Mouse (Mus musculus) myocyte (in vitro differentiated cells): ENCODE measurements at regions not wholly inside any gene's neighbourhood (a gene's known extent, or its start where the extent isn't known, plus 50 kb on each side); places are given as distances from the start of the nearest gene placed in this dataset.
A peak's percentile ranks its signal among the peaks of the same experiment; 100 is the strongest.

ENCODE experiments used
- H3K27me3 ChIP-seq: one replicate; pipeline ENCODE4 v1.6.1; 2011; ENCODE audit not compliant: control insufficient read depth, insufficient read depth, insufficient read length
- H3K36me3 ChIP-seq: one replicate; pipeline ENCODE4 v1.6.1; 2011; ENCODE audit not compliant: control insufficient read depth, insufficient read depth
- H3K4me2 ChIP-seq: one replicate; pipeline ENCODE4 v1.6.1; 2011; ENCODE audit warnings: low read depth, control low read depth
- H3K4me3 ChIP-seq: one replicate; pipeline ENCODE4 v1.5.1; 2011; ENCODE audit warnings: mild to moderate bottlenecking, control low read depth, moderate library complexity
- H3K79me2 ChIP-seq: one replicate; pipeline ENCODE4 v1.6.1; 2011; ENCODE audit not compliant: control insufficient read depth, insufficient read depth
- H3ac ChIP-seq: one replicate; pipeline ENCODE4 v1.6.1; 2011; ENCODE audit not compliant: control insufficient read depth, insufficient read length
- CEBPB ChIP-seq: IDR thresholded peaks from 2 replicates; pipeline ENCODE4 v1.6.1; 2011; ENCODE audit warnings: mild to moderate bottlenecking, moderate library complexity; ENCODE audit not compliant: poor library complexity, insufficient read depth, severe bottlenecking
- E2F4 ChIP-seq: IDR thresholded peaks from one replicate; pipeline ENCODE4 v1.6.1; 2011; ENCODE audit warnings: mild to moderate bottlenecking, control low read depth, moderate library complexity; ENCODE audit not compliant: insufficient read depth
- MAX ChIP-seq: IDR thresholded peaks from one replicate; pipeline ENCODE4 v1.6.1; 2011; ENCODE audit warnings: low read depth, mild to moderate bottlenecking, control low read depth
- MYOD1 ChIP-seq, 3 experiments: IDR thresholded peaks; one replicate each; pipeline ENCODE4 v1.6.1; 2011; ENCODE audit warnings: control low read depth in 2 of 3, low read depth in 2 of 3, mild to moderate bottlenecking in 2 of 3, moderate library complexity in 1 of 3; ENCODE audit not compliant: insufficient read length in 2 of 3, control insufficient read depth in 1 of 3
- MYOG ChIP-seq, 3 experiments: IDR thresholded peaks; one replicate each; pipeline ENCODE4 v1.6.1; 2011; ENCODE audit warnings: control low read depth in 2 of 3, low read depth in 2 of 3, mild to moderate bottlenecking in 2 of 3; ENCODE audit not compliant: insufficient read length in 2 of 3, control insufficient read depth in 1 of 3, insufficient read depth in 1 of 3
- POLR2A ChIP-seq: IDR thresholded peaks from one replicate; pipeline ENCODE4 v1.6.1; 2011; ENCODE audit warnings: low read depth, mild to moderate bottlenecking, control low read depth, moderate library complexity; ENCODE audit not compliant: insufficient read length
- POLR2AphosphoS2 ChIP-seq: IDR thresholded peaks from one replicate; pipeline ENCODE4 v1.6.1; 2011; ENCODE audit warnings: low read depth, control low read depth; ENCODE audit not compliant: insufficient read length
- REST ChIP-seq: IDR thresholded peaks from one replicate; pipeline ENCODE4 v1.6.1; 2011; ENCODE audit warnings: mild to moderate bottlenecking, control low read depth, moderate library complexity; ENCODE audit not compliant: insufficient read depth, insufficient read length
- SRF ChIP-seq: IDR thresholded peaks from one replicate; pipeline ENCODE4 v1.6.1; 2011; ENCODE audit warnings: low read depth; ENCODE audit not compliant: control insufficient read depth, insufficient read length
- TCF12 ChIP-seq: IDR thresholded peaks from one replicate; pipeline ENCODE4 v1.6.1; 2011; ENCODE audit warnings: mild to moderate bottlenecking, control low read depth; ENCODE audit not compliant: poor library complexity, insufficient read depth, severe bottlenecking
- TCF3 ChIP-seq: IDR thresholded peaks from one replicate; pipeline ENCODE4 v1.6.1; 2011; ENCODE audit warnings: low read depth, control low read depth; ENCODE audit not compliant: insufficient read length
- USF1 ChIP-seq: IDR thresholded peaks from one replicate; pipeline ENCODE4 v1.6.1; 2011; ENCODE audit warnings: low read depth, mild to moderate bottlenecking, control low read depth, moderate library complexity

DNA sequence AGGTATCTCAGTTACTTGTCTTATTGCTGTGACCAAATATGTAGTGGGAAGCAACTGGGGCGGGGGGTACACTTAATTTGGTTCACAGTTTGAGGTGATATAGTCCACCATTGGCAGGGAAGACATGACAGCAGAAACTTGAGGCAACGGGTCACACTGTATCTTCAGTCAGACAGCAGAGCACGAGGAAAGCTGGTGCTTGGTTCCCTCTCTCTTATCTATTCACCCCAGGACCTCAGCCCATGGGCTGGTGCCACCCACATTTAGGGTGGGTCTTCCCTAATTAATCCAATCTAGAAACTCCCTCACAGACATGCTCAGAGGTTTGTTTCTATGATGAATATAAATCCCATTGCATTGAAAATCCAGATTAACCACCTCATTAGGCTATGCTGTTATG, 56.5 kb downstream of the Otud1 start:
- no peak for TF ChIP-seq TCF3
- no peak for TF ChIP-seq TCF12
- TF ChIP-seq MYOG (IDR thresholded peaks at IDR 0.05; ENCODE audit: control insufficient read depth in 1 of 3, insufficient read depth in 1 of 3, insufficient read length in 2 of 3, low read depth in 2 of 3): no peak
- TF ChIP-seq E2F4: no peak
- no peak for TF ChIP-seq MAX
- TF ChIP-seq MYOD1 (IDR thresholded peaks at IDR 0.05; ENCODE audit: control insufficient read depth in 1 of 3, insufficient read length in 2 of 3, low read depth in 2 of 3): no peak
- no peak for TF ChIP-seq POLR2AphosphoS2
- no peak for TF ChIP-seq REST
- TF ChIP-seq SRF: no peak
- no peak for TF ChIP-seq CEBPB
- no peak for TF ChIP-seq USF1
- no peak for TF ChIP-seq POLR2A
- H3K79me2 ChIP-seq: no peaks in the 10 kb centered on the region
- H3K4me3 ChIP-seq: no peak overlapping the region
- no peaks in the 10 kb centered on the region for H3K36me3 ChIP-seq
- no peaks in the 10 kb centered on the region for H3K27me3 ChIP-seq
- no peak overlapping the region for H3ac ChIP-seq
- H3K4me2 ChIP-seq: no peak overlapping the region

DNA sequence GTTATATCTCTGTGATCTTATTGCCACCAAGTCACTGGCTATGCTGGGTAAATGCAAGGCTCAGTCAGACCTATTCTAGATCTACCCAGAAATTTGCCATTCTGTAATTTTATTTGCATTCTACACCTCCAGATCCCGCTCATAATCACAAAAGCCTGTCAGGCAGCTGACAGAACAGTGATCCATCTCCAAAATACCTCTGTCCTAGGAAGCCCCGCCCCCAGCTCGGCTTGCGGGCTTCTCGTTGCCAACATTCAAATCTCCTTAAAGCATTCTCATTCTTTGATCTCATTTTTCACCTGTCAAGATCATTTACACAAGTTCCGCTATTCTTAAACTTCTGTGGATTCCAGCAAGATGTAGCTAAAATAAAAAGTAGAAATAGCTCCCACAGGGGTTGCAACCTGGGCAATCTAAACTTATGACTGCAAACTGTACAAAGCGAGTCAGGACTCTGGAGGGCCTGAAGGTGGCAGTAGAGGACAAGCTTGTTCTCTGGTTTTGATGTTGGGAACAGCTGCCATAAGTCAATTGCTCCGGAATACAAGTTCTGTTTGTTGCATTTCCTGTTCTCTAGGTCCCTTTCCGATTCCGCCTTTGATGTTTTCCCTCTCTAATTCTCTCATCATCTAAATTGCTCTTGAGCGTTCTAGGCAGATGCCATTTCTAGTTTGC, 58.1 kb downstream of the Otud1 start:
- H3K79me2 ChIP-seq: no peaks in the 10 kb centered on the region
- H3K4me2 ChIP-seq: peak overlapping the region; percentile 69
- no peaks in the 10 kb centered on the region for H3K36me3 ChIP-seq
- TF ChIP-seq MYOD1 (IDR thresholded peaks at IDR 0.05; ENCODE audit: control insufficient read depth in 1 of 3, insufficient read length in 2 of 3, low read depth in 2 of 3) (peak; percentile 35 to 61 (median 42)), SRF (no peak)
- H3K27me3 ChIP-seq: no peaks in the 10 kb centered on the region
- H3ac ChIP-seq: no peak overlapping the region
- H3K4me3 ChIP-seq: no peak overlapping the region

DNA sequence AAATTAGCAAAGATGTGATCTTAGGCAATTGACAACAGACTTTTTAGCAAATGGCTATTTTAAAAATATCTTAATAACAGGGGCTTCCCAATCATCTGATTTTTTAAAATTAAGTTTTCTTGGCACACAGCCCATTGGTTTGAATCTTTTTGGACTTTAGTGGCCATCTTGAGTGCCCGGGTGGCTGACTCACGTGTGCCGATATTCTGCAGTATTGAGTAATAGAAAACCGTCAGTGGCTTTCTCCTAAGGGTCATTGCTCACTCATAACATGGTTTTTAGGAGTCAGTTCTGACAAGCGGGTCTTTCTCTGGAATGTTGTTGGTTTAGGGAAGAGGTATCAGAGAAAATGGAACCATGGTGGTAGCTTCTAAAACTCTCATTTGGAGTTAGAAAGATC, 58.8 kb downstream of the Otud1 start:
- Histone ChIP-seq H3K4me3 (no peak overlapping the region), H3K27me3 (no peaks in the 10 kb centered on the region), H3K4me2 (peak overlapping the region; percentile 69), H3K79me2 (no peaks in the 10 kb centered on the region), H3K36me3 (no peaks in the 10 kb centered on the region), H3ac (no peak overlapping the region)
- TF ChIP-seq POLR2A: no peak
- no peak for TF ChIP-seq E2F4
- no peak for TF ChIP-seq TCF3
- TF ChIP-seq POLR2AphosphoS2: no peak
- TF ChIP-seq SRF: no peak
- no peak for TF ChIP-seq REST
- TF ChIP-seq TCF12: no peak

DNA sequence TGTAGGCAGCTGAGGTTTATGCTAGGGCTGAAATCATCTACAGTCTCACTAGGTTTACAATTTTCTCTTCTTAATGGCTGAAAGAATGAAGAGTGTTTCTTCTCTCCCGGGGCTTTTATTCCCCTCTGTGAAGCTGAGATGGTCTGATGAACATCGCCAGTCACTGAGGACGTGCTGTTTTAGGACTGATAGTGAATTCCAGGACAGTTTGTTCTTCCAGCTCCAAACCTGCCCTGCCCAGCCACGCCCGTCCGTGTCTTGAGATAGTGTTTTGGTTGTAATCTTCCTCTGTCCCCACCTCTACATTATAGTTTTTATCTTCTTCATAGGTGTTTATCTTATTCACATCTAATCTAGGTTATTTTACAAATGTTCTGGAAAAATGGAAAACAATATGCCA, 68.5 kb downstream of the Otud1 start:
- no peaks in the 10 kb centered on the region for H3K36me3 ChIP-seq
- no peak for TF ChIP-seq TCF12
- no peak for TF ChIP-seq CEBPB
- no peak for TF ChIP-seq MYOD1 (IDR thresholded peaks at IDR 0.05; ENCODE audit: control insufficient read depth in 1 of 3, insufficient read length in 2 of 3, low read depth in 2 of 3)
- no peak for TF ChIP-seq REST
- TF ChIP-seq POLR2AphosphoS2: no peak
- TF ChIP-seq E2F4: no peak
- TF ChIP-seq POLR2A: no peak
- no peak for TF ChIP-seq SRF
- no peak for TF ChIP-seq TCF3
- no peak for TF ChIP-seq USF1
- no peak for TF ChIP-seq MYOG (IDR thresholded peaks at IDR 0.05; ENCODE audit: control insufficient read depth in 1 of 3, insufficient read depth in 1 of 3, insufficient read length in 2 of 3, low read depth in 2 of 3)
- TF ChIP-seq MAX: no peak
- H3K4me2 ChIP-seq: no peak overlapping the region
- no peak overlapping the region for H3K4me3 ChIP-seq
- no peaks in the 10 kb centered on the region for H3K79me2 ChIP-seq
- H3ac ChIP-seq: no peak overlapping the region
- no peaks in the 10 kb centered on the region for H3K27me3 ChIP-seq

DNA sequence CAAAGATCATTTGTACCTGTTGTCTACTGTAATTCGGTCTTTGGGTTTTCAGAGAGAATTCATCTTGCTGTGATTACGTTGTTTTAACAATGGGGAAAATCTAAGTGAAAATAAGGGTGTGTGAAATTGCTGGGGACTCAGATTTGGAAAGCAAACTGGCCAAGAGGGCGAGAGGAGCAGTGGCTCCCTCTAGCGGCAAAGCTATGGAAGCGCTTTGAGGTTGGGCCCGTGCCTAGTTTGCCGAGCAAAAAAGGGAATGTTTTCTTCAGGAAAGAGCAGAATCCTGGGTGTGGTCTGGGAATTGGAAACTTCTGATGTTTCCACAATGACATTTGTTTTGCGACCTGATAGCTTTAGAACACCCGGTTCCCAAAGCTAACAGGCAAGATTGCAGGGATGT, 69.4 kb downstream of the Otud1 start:
- no peak for TF ChIP-seq REST
- TF ChIP-seq E2F4: no peak
- TF ChIP-seq SRF: no peak
- TF ChIP-seq TCF12: no peak
- no peak for TF ChIP-seq MYOG (IDR thresholded peaks at IDR 0.05; ENCODE audit: control insufficient read depth in 1 of 3, insufficient read depth in 1 of 3, insufficient read length in 2 of 3, low read depth in 2 of 3)
- no peak for TF ChIP-seq POLR2A
- no peak for TF ChIP-seq MAX
- no peak for TF ChIP-seq TCF3
- TF ChIP-seq USF1: no peak
- no peak for TF ChIP-seq MYOD1 (IDR thresholded peaks at IDR 0.05; ENCODE audit: control insufficient read depth in 1 of 3, insufficient read length in 2 of 3, low read depth in 2 of 3)
- Histone ChIP-seq H3K4me3 (no peak overlapping the region), H3K4me2 (no peak overlapping the region), H3K36me3 (no peaks in the 10 kb centered on the region), H3K79me2 (no peaks in the 10 kb centered on the region), H3ac (no peak overlapping the region), H3K27me3 (no peaks in the 10 kb centered on the region)
